Mouse (Mus musculus): ENCODE results near the gene Thegl.
"Not testable (repeated sequence)": the region's sequence is repeated elsewhere in the genome, so short reads cannot be mapped to it uniquely, and the experiment has no call there.

The Thegl gene

GRCm38 (mm10) chr5:77094510-77095491 is 79.0 kb downstream of the Thegl start:
- DNase-seq (ENCODE audit: low read depth, low spot score): peak; percentile 32

GRCm38 (mm10) chr5:77096194-77096593 is 80.4 kb downstream of the Thegl start:
- not testable (repeated sequence) for DNase-seq (ENCODE audit: low read depth, low spot score)

GRCm38 (mm10) chr5:77097686-77098085 is 81.9 kb downstream of the Thegl start:
- no peak for DNase-seq (ENCODE audit: low read depth, low spot score)

- DNase-seq (ENCODE audit: low read depth, low spot score): no peak
These were observed 83.1 kb downstream of the Thegl start for GRCm38 (mm10) chr5:77098874-77099273.

- DNase-seq (ENCODE audit: low read depth, low spot score): peak; percentile 44
These were observed 83.6 kb downstream of the Thegl start for GRCm38 (mm10) chr5:77099317-77099996.

GRCm38 (mm10) chr5:77099997-77100380 is 84.2 kb downstream of the Thegl start:
- DNase-seq (ENCODE audit: low read depth, low spot score): no peak

- DNase-seq (ENCODE audit: low read depth, low spot score): no peak
These were observed 84.9 kb downstream of the Thegl start for GRCm38 (mm10) chr5:77100691-77101090.

GRCm38 (mm10) chr5:77102522-77103365 is 86.9 kb downstream of the Thegl start:
- DNase-seq (ENCODE audit: low read depth, low spot score): no peak

GRCm38 (mm10) chr5:77107146-77107822 is 91.5 kb downstream of the Thegl start:
- no peak for DNase-seq (ENCODE audit: low read depth, low spot score)

- no peak for DNase-seq (ENCODE audit: low read depth, low spot score)
These were observed 93.0 kb downstream of the Thegl start for GRCm38 (mm10) chr5:77108806-77109205.

- no peak for DNase-seq (ENCODE audit: low read depth, low spot score)
These were observed 94.0 kb downstream of the Thegl start for GRCm38 (mm10) chr5:77109814-77110213.

Measured in skeletal muscle tissue, adult 2 months (tissue).